In genomic region chr8:108710607-108711489, GRCm38 (mm10) we compare ENCODE assay signal across 11 mouse cellular contexts.
DNase-seq lines count a peak whose midpoint lies in the region; ATAC-seq and TF ChIP-seq lines count a peak whose summit lies in the region.
"Had no signal": no experiment of that assay in that cellular context is flagged by ENCODE, and none has a peak within 500 bp of the region (broad histone marks: within the 10 kb centered on the region; RNA-seq: fewer than 3 reads in every experiment).

No protein-coding gene starts in this region.

- 16% methylated on average over 8 of the region's 8 CpGs for WGBS in kidney, embryonic 15.5 days
- 2% methylated on average over 8 of the region's 8 CpGs for WGBS in hindbrain, embryonic 12.5 days
- WGBS in midbrain, postnatal 0 days, result 12% methylated on average over 8 of the region's 8 CpGs

- no peaks in the 10 kb centered on the region for H3K27me3 ChIP-seq in kidney, embryonic 15.5 days
- peaks cover 5% of the 10 kb centered on the region; the same call in 1 of the 2 replicates for H3K27me3 ChIP-seq in hindbrain, embryonic 12.5 days
- no peaks in the 10 kb centered on the region for H3K27me3 ChIP-seq in midbrain, postnatal 0 days (ENCODE audit: insufficient read depth, low read length)

- peak overlapping the region; percentile 29 for H3K27ac ChIP-seq in kidney, embryonic 15.5 days
- peak overlapping the region; percentile 94 for H3K27ac ChIP-seq in embryonic fibroblast, embryonic 13.5 days (ENCODE audit: insufficient read depth, low read length)
- H3K27ac ChIP-seq in hindbrain, embryonic 12.5 days, result peak overlapping the region; percentile 100
- peak overlapping the region; percentile 100 for H3K27ac ChIP-seq in midbrain, postnatal 0 days (ENCODE audit: low read depth, low read length)
- H3K27ac ChIP-seq: liver, embryonic 14.5 days had no signal

- no peak for TF ChIP-seq CTCF in embryonic fibroblast, embryonic 13.5 days (IDR thresholded peaks at IDR 0.05; ENCODE audit: borderline replicate concordance, insufficient read depth, low read length)
- TF ChIP-seq CTCF in midbrain, postnatal 0 days (IDR thresholded peaks at IDR 0.05), result no peak

- H3K36me3 ChIP-seq in kidney, embryonic 15.5 days, result no peaks in the 10 kb centered on the region
- H3K36me3 ChIP-seq in hindbrain, embryonic 12.5 days, result no peaks in the 10 kb centered on the region
- no peaks in the 10 kb centered on the region for H3K36me3 ChIP-seq in midbrain, postnatal 0 days (ENCODE audit: insufficient read depth, low read length)
- H3K36me3 ChIP-seq: G1E had no signal

- H3K4me3 ChIP-seq in kidney, embryonic 15.5 days (replicated peaks), result no peak overlapping the region
- no peak overlapping the region for H3K4me3 ChIP-seq in embryonic fibroblast, embryonic 13.5 days (ENCODE audit: insufficient read depth, low read length)
- peak overlapping the region; percentile 5; the same call in 1 of the 2 replicates for H3K4me3 ChIP-seq in hindbrain, embryonic 12.5 days
- no peak overlapping the region; the same call in 1 of the 2 replicates for H3K4me3 ChIP-seq in midbrain, postnatal 0 days (ENCODE audit: low read depth, low read length)

- no peak overlapping the region for H3K9ac ChIP-seq in kidney, embryonic 15.5 days
- peak overlapping the region; percentile 64 for H3K9ac ChIP-seq in hindbrain, embryonic 12.5 days
- H3K9ac ChIP-seq in midbrain, postnatal 0 days (replicated peaks; ENCODE audit: low read length, poor library complexity, severe bottlenecking), result peak overlapping the region; percentile 94
- H3K9ac ChIP-seq: liver, embryonic 14.5 days had no signal

- H3K4me2 ChIP-seq in kidney, embryonic 15.5 days, result no peak overlapping the region
- peak overlapping the region; percentile 96 for H3K4me2 ChIP-seq in hindbrain, embryonic 12.5 days (replicated peaks)
- H3K4me2 ChIP-seq in midbrain, postnatal 0 days (ENCODE audit: low read depth, low read length, poor library complexity, severe bottlenecking), result peak overlapping the region; percentile 99

- no peak for ATAC-seq in kidney, embryonic 15.5 days (replicated peaks; ENCODE audit: low FRiP score)
- ATAC-seq in hindbrain, embryonic 12.5 days (ENCODE audit: low FRiP score), result no peak
- no peak for ATAC-seq in midbrain, postnatal 0 days (ENCODE audit: low FRiP score)

- H3K9me3 ChIP-seq in kidney, embryonic 15.5 days (replicated peaks), result no peaks in the 10 kb centered on the region
- no peaks in the 10 kb centered on the region for H3K9me3 ChIP-seq in hindbrain, embryonic 12.5 days (replicated peaks)
- no peaks in the 10 kb centered on the region for H3K9me3 ChIP-seq in midbrain, postnatal 0 days (ENCODE audit: low read length)

- no peak; the same call in 1 of the 2 replicates for TF ChIP-seq POLR2A in embryonic fibroblast, embryonic 13.5 days (IDR thresholded peaks at IDR 0.05; ENCODE audit: low read depth, low read length)

- peaks cover 94% of the 10 kb centered on the region for H3K4me1 ChIP-seq in kidney, embryonic 15.5 days
- peaks cover 18% of the 10 kb centered on the region for H3K4me1 ChIP-seq in embryonic fibroblast, embryonic 13.5 days (ENCODE audit: control insufficient read depth, insufficient read depth, low read length)
- peaks cover 94% of the 10 kb centered on the region for H3K4me1 ChIP-seq in hindbrain, embryonic 12.5 days
- H3K4me1 ChIP-seq in midbrain, postnatal 0 days (ENCODE audit: insufficient read depth, low read length), result peaks cover 3% of the 10 kb centered on the region; the same call in 1 of the 2 replicates

- DNase-seq in kidney, adult 8-10 months, result no peak
- DNase-seq in midbrain, postnatal 0 days (ENCODE audit: low spot score), result no peak
- no peak for DNase-seq in spleen, postnatal 10 days (ENCODE audit: low spot score in 2 of 2)
- DNase-seq in urinary bladder, postnatal 25 days (ENCODE audit: low spot score), result no peak
- DNase-seq in ovary, postnatal 14 days (ENCODE audit: low spot score), result no peak
- DNase-seq: cerebellum, adult 18-20 months had no signal

Comparison
In these comparisons a context has a peak if more than half of its experiments do, and no peak if none do; other contexts are left out.
1. H3K27ac ChIP-seq: peak in every context shown above with its lines; median percentile 100 in hindbrain, embryonic 12.5 days; 100 in midbrain, postnatal 0 days; 94 in embryonic fibroblast, embryonic 13.5 days; 29 in kidney, embryonic 15.5 days.